Mouse (Mus musculus): ENCODE data around the gene Tmed1.

The Tmed1 gene

GRCm38 (mm10) chr9:21509772-21510688 is at the start of gene Tmed1:
Gene Tmed1, minus strand, starts transcription at chr9:21510252.
- WGBS, result under 1% methylated on average over 44 of the region's 44 CpGs

GRCm38 (mm10) chr9:21559151-21559550 is 49.1 kb upstream of the Tmed1 start:
- 92% methylated on average over 3 of the region's 3 CpGs for whole genome bisulfite sequencing

- 74% methylated on average over 4 of the region's 4 CpGs for WGBS
Measured at GRCm38 (mm10) chr9:21558366-21558765, 48.3 kb upstream of the Tmed1 start.

GRCm38 (mm10) chr9:21557556-21557955 is 47.5 kb upstream of the Tmed1 start:
- 93% methylated on average over 2 of the region's 2 CpGs for WGBS

- WGBS, result 80% methylated on average over 2 of the region's 2 CpGs
Measured at GRCm38 (mm10) chr9:21556996-21557395, 46.9 kb upstream of the Tmed1 start.

- WGBS, result 77% methylated on average over 6 of the region's 6 CpGs
Measured at GRCm38 (mm10) chr9:21555198-21555742, 45.2 kb upstream of the Tmed1 start.

GRCm38 (mm10) chr9:21553607-21554273 is 43.7 kb upstream of the Tmed1 start:
- 93% methylated on average over 6 of the region's 6 CpGs for WGBS

- WGBS, result 72% methylated on average over 2 of the region's 2 CpGs
Measured at GRCm38 (mm10) chr9:21551049-21551448, 41.0 kb upstream of the Tmed1 start.

- WGBS, result under 1% methylated on average over 48 of the region's 66 CpGs
Measured at GRCm38 (mm10) chr9:21547075-21547941, 37.3 kb upstream of the Tmed1 start.

GRCm38 (mm10) chr9:21546789-21547074 is 36.7 kb upstream of the Tmed1 start, which contains the start of gene Carm1:
Gene Carm1, plus strand, starts transcription at chr9:21546894.
- 5% methylated on average over 39 of the region's 52 CpGs for WGBS

GRCm38 (mm10) chr9:21545916-21546788 is 36.1 kb upstream of the Tmed1 start:
- WGBS, result under 1% methylated on average over 65 of the region's 67 CpGs

GRCm38 (mm10) chr9:21545351-21545915 is 35.4 kb upstream of the Tmed1 start:
- WGBS, result 22% methylated on average over 9 of the region's 9 CpGs

GRCm38 (mm10) chr9:21542001-21542400 is 31.9 kb upstream of the Tmed1 start:
- WGBS, result 81% methylated on average over 2 of the region's 2 CpGs

- 75% methylated on average over 7 of the region's 7 CpGs for WGBS
Measured at GRCm38 (mm10) chr9:21539981-21540753, 30.1 kb upstream of the Tmed1 start.

- WGBS, result 88% methylated on average over 4 of the region's 4 CpGs
Measured at GRCm38 (mm10) chr9:21537009-21537408, 27.0 kb upstream of the Tmed1 start.

- 99% methylated on average over 14 of the region's 14 CpGs for WGBS
Measured at GRCm38 (mm10) chr9:21536501-21536900, 26.4 kb upstream of the Tmed1 start.

- 73% methylated on average over 1 of the region's 1 CpGs for WGBS
Measured at GRCm38 (mm10) chr9:21527917-21528324, 17.9 kb upstream of the Tmed1 start.

- 93% methylated on average over 2 of the region's 2 CpGs for WGBS
Measured at GRCm38 (mm10) chr9:21527100-21527801, 17.2 kb upstream of the Tmed1 start.

GRCm38 (mm10) chr9:21526634-21526944 is 16.5 kb upstream of the Tmed1 start:
- 80% methylated on average over 3 of the region's 3 CpGs for WGBS
